Mouse (Mus musculus): ENCODE measurements around the gene Mlph. TPM values are rescaled to one million over a fixed set of nuclear protein-coding genes. Genes with fewer than 3 reads are reported as not detected.

Gene Mlph
- 0.58 and 0.89 TPM in 2 replicates for polyA plus RNA-seq (2012; rRNA removed)

GRCm38 (mm10) chr1:90914948-90915569 is at the start of gene Mlph:
Gene Mlph, plus strand, starts transcription at chr1:90915085.
- H3K27ac ChIP-seq (ENCODE audit: insufficient read depth, low read length), result peak within 1 kb of the TSS; percentile 28; the same call in 1 of the 2 replicates
- TF ChIP-seq POLR2A (IDR thresholded peaks at IDR 0.05; ENCODE audit: extremely low read depth, insufficient read depth, low read length) (no peak), CTCF (IDR thresholded peaks at IDR 0.05; ENCODE audit: extremely low read depth, insufficient read depth, low read length) (no peak)
- no peak within 1 kb of the TSS for H3K4me3 ChIP-seq (ENCODE audit: insufficient read depth, low read length)
- H3K4me1 ChIP-seq (ENCODE audit: control insufficient read depth, insufficient read depth, low read length), result no peaks in the 10 kb centered on the region

- H3K27ac ChIP-seq (ENCODE audit: insufficient read depth, low read length), result no peak overlapping the region
- no peak overlapping the region for H3K4me3 ChIP-seq (ENCODE audit: insufficient read depth, low read length)
- no peak for TF ChIP-seq POLR2A (IDR thresholded peaks at IDR 0.05; ENCODE audit: extremely low read depth, insufficient read depth, low read length)
- TF ChIP-seq CTCF (IDR thresholded peaks at IDR 0.05; ENCODE audit: extremely low read depth, insufficient read depth, low read length), result no peak
- no peaks in the 10 kb centered on the region for H3K4me1 ChIP-seq (ENCODE audit: control insufficient read depth, insufficient read depth, low read length)
Measured at GRCm38 (mm10) chr1:90866734-90867133, 48.2 kb upstream of the Mlph start.

- Histone ChIP-seq H3K27ac (ENCODE audit: insufficient read depth, low read length) (no peak overlapping the region), H3K4me1 (ENCODE audit: control insufficient read depth, insufficient read depth, low read length) (no peaks in the 10 kb centered on the region), H3K4me3 (ENCODE audit: insufficient read depth, low read length) (no peak overlapping the region)
- no peak for TF ChIP-seq POLR2A (IDR thresholded peaks at IDR 0.05; ENCODE audit: extremely low read depth, insufficient read depth, low read length)
- TF ChIP-seq CTCF (IDR thresholded peaks at IDR 0.05; ENCODE audit: extremely low read depth, insufficient read depth, low read length), result no peak
Measured at GRCm38 (mm10) chr1:90870581-90870980, 44.3 kb upstream of the Mlph start.

- Histone ChIP-seq H3K4me1 (ENCODE audit: control insufficient read depth, insufficient read depth, low read length) (no peaks in the 10 kb centered on the region), H3K27ac (ENCODE audit: insufficient read depth, low read length) (no peak overlapping the region), H3K4me3 (ENCODE audit: insufficient read depth, low read length) (no peak overlapping the region)
- TF ChIP-seq CTCF (IDR thresholded peaks at IDR 0.05; ENCODE audit: extremely low read depth, insufficient read depth, low read length) (no peak), POLR2A (IDR thresholded peaks at IDR 0.05; ENCODE audit: extremely low read depth, insufficient read depth, low read length) (no peak)
Measured at GRCm38 (mm10) chr1:90875371-90875770, 39.5 kb upstream of the Mlph start.

GRCm38 (mm10) chr1:90875961-90876360 is 38.9 kb upstream of the Mlph start:
- TF ChIP-seq CTCF (IDR thresholded peaks at IDR 0.05; ENCODE audit: extremely low read depth, insufficient read depth, low read length) (no peak), POLR2A (IDR thresholded peaks at IDR 0.05; ENCODE audit: extremely low read depth, insufficient read depth, low read length) (no peak)
- Histone ChIP-seq H3K4me1 (ENCODE audit: control insufficient read depth, insufficient read depth, low read length) (no peaks in the 10 kb centered on the region), H3K4me3 (ENCODE audit: insufficient read depth, low read length) (no peak overlapping the region), H3K27ac (ENCODE audit: insufficient read depth, low read length) (no peak overlapping the region)

- H3K4me1 ChIP-seq (ENCODE audit: control insufficient read depth, insufficient read depth, low read length), result no peaks in the 10 kb centered on the region
- H3K4me3 ChIP-seq (ENCODE audit: insufficient read depth, low read length), result no peak overlapping the region
- H3K27ac ChIP-seq (ENCODE audit: insufficient read depth, low read length), result no peak overlapping the region
Measured at GRCm38 (mm10) chr1:90876486-90877270, 38.2 kb upstream of the Mlph start.

GRCm38 (mm10) chr1:90885771-90886460 is 29.0 kb upstream of the Mlph start:
- TF ChIP-seq POLR2A (IDR thresholded peaks at IDR 0.05; ENCODE audit: extremely low read depth, insufficient read depth, low read length), result no peak
- no peak for TF ChIP-seq CTCF (IDR thresholded peaks at IDR 0.05; ENCODE audit: extremely low read depth, insufficient read depth, low read length)
- Histone ChIP-seq H3K4me1 (ENCODE audit: control insufficient read depth, insufficient read depth, low read length) (no peaks in the 10 kb centered on the region), H3K27ac (ENCODE audit: insufficient read depth, low read length) (no peak overlapping the region), H3K4me3 (ENCODE audit: insufficient read depth, low read length) (no peak overlapping the region)

More at GRCm38 (mm10) chr1:90876486-90877270, 38.2 kb upstream of the Mlph start:
- TF ChIP-seq CTCF (IDR thresholded peaks at IDR 0.05; ENCODE audit: extremely low read depth, insufficient read depth, low read length) (no peak), POLR2A (IDR thresholded peaks at IDR 0.05; ENCODE audit: extremely low read depth, insufficient read depth, low read length) (no peak)

GRCm38 (mm10) chr1:90894521-90894920 is 20.4 kb upstream of the Mlph start:
- no peak overlapping the region for H3K27ac ChIP-seq (ENCODE audit: insufficient read depth, low read length)
- no peaks in the 10 kb centered on the region; the same call in 1 of the 2 replicates for H3K4me1 ChIP-seq (ENCODE audit: control insufficient read depth, insufficient read depth, low read length)
- H3K4me3 ChIP-seq (ENCODE audit: insufficient read depth, low read length), result no peak overlapping the region
- TF ChIP-seq POLR2A (IDR thresholded peaks at IDR 0.05; ENCODE audit: extremely low read depth, insufficient read depth, low read length), result no peak
- no peak for TF ChIP-seq CTCF (IDR thresholded peaks at IDR 0.05; ENCODE audit: extremely low read depth, insufficient read depth, low read length)

GRCm38 (mm10) chr1:90895004-90895403 is 19.9 kb upstream of the Mlph start:
- no peak overlapping the region for H3K4me3 ChIP-seq (ENCODE audit: insufficient read depth, low read length)
- no peak overlapping the region for H3K27ac ChIP-seq (ENCODE audit: insufficient read depth, low read length)
- H3K4me1 ChIP-seq (ENCODE audit: control insufficient read depth, insufficient read depth, low read length), result no peaks in the 10 kb centered on the region; the same call in 1 of the 2 replicates
- TF ChIP-seq CTCF (IDR thresholded peaks at IDR 0.05; ENCODE audit: extremely low read depth, insufficient read depth, low read length), result no peak
- no peak for TF ChIP-seq POLR2A (IDR thresholded peaks at IDR 0.05; ENCODE audit: extremely low read depth, insufficient read depth, low read length)
